Mouse (Mus musculus): ENCODE data around the gene Mrnip.

- TF ChIP-seq NANOG (IDR thresholded peaks at IDR 0.05; ENCODE audit: borderline replicate concordance, low read length): no peak
- no peak for TF ChIP-seq CTCF (conservative IDR thresholded peaks at IDR 0.05; ENCODE audit: low read length)
These were observed 42.4 kb upstream of the Mrnip start for GRCm38 (mm10) chr11:50131801-50132201.
